Mouse (Mus musculus) hindbrain, embryonic 14.5 days (tissue): ENCODE data around the gene Sept5. TPM values are rescaled to one million over a fixed set of nuclear protein-coding genes. Genes with fewer than 3 reads are reported as not detected.
A peak's percentile ranks its signal among the peaks of the same experiment; 100 is the strongest.

Experiments used
- ATAC-seq: fragments of 200-750 bp; cut with Nextera tagmentation; 2 replicates; pipeline ENCODE4 v1.8.0; 2017; ENCODE audit warnings: moderate number of reproducible peaks, mild to moderate bottlenecking, moderate TSS enrichment, moderate library complexity; ENCODE audit not compliant: low FRiP score
- DNase-seq: peaks from one replicate; pipeline ENCODE4 v3.0.0-alpha.2; 2015; ENCODE audit warnings: low spot score
- H3K27ac ChIP-seq: fragments of 300-500 bp; sonication (generic); 2 replicates; pipeline ENCODE4 v1.5.1; 2014; ENCODE audit warnings: mild to moderate bottlenecking, moderate library complexity
- H3K27me3 ChIP-seq: fragments of 300-500 bp; sonication (generic); 2 replicates; pipeline ENCODE4 v1.6.1; 2014; ENCODE audit warnings: mild to moderate bottlenecking, low read length, mixed read lengths; ENCODE audit not compliant: control insufficient read depth, insufficient read depth
- H3K36me3 ChIP-seq: fragments of 300-500 bp; sonication (generic); replicated peaks from 2 replicates; pipeline ENCODE4 v1.6.1; 2014; ENCODE audit not compliant: control insufficient read depth, insufficient read depth
- H3K4me1 ChIP-seq: fragments of 300-500 bp; sonication (generic); replicated peaks from 2 replicates; pipeline ENCODE4 v1.6.1; 2014; ENCODE audit warnings: antibody characterized with exemption, low read length, mixed read lengths; ENCODE audit not compliant: control insufficient read depth, insufficient read depth
- H3K4me2 ChIP-seq: fragments of 300-500 bp; sonication (generic); replicated peaks from 2 replicates; pipeline ENCODE4 v1.6.1; 2014; ENCODE audit warnings: mild to moderate bottlenecking, moderate library complexity
- H3K4me3 ChIP-seq: fragments of 300-500 bp; sonication (generic); replicated peaks from 2 replicates; pipeline ENCODE4 v1.5.1; 2014; ENCODE audit warnings: mild to moderate bottlenecking, low read length
- H3K9ac ChIP-seq: fragments of 300-500 bp; sonication (generic); 2 replicates; pipeline ENCODE4 v1.6.1; 2014
- H3K9me3 ChIP-seq: fragments of 300-500 bp; sonication (generic); 2 replicates; pipeline ENCODE4 v1.6.1; 2016; ENCODE audit warnings: low read length; ENCODE audit not compliant: control insufficient read depth
- WGBS: fragments of 180-500 bp; shearing (Covaris S2); extraction: QIAGEN DNeasy Blood & Tissue Kit; methylation state at CpG from one replicate; pipeline ENCODE4 v1.1.7; 2014; 5-methylcytosine and 5-hydroxymethylcytosine counted together
- polyA plus RNA-seq: library from polyadenylated mRNA; unstranded; fragments of >200 nt; fragmentation: Nextera tagmentation; extraction: Ambion mirVana; gene quantifications from 2 replicates; pipeline ENCODE4 v1.2.1, GENCODE M21; 2014

Gene Sept5
- polyA plus RNA-seq, 1 experiment from 2014 or later, result 192 TPM

DNA sequence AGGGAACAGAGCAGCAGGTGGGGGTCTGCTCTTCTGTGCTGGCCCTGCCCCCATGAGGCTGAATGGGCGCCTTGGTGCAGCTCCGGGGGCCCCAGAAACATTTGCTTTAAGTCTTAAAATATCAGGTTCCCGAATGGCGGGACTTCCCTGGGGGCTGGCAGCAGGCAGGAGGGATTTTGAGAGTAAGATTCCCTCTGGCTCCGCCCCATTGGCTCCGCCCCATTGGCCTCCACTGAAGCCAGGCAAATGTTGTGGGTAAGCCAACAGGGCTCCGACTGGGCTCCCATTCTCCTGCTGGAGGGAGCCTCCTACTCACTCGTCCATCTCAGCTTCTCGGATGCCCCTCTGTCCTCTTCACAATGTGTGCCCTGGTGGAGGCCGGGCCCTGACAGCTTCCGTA lies 21.5 kb downstream of the Sept5 start:
- H3K27me3 ChIP-seq, result peaks cover 7% of the 10 kb centered on the region; the same call in 1 of the 2 replicates
- H3K4me2 ChIP-seq, result no peak overlapping the region
- H3K9me3 ChIP-seq, result no peaks in the 10 kb centered on the region
- H3K4me1 ChIP-seq, result no peaks in the 10 kb centered on the region
- ATAC-seq (no peak), DNase-seq (no peak)
- no peak overlapping the region for H3K4me3 ChIP-seq
- H3K36me3 ChIP-seq, result no peaks in the 10 kb centered on the region
- no peak overlapping the region for H3K9ac ChIP-seq
- 2% methylated on average over 11 of the region's 11 CpGs for WGBS
- no peak overlapping the region for H3K27ac ChIP-seq

DNA sequence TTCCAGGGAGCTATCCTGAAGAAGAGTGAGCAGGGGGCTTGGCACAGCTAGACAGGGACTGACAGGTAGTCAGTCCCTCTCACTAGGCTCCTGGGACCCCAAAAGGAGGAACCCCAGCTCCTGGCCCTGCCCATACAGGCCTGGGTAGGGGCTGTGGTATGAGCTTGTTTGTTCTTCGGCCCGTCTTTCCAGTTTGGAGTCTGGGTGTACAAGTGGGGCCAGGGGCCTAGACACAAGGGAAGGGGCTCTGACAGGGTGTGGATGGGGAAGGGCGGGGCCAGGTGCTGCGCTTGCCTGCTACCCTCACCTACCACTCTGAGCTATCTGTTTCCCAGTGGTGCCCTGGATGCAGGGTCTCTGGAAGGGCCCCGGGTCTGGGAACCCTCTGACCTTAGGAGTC lies 24.0 kb downstream of the Sept5 start:
- H3K4me3 ChIP-seq, result no peak overlapping the region
- H3K4me2 ChIP-seq, result no peak overlapping the region
- WGBS, result 80% methylated on average over 5 of the region's 5 CpGs
- no peaks in the 10 kb centered on the region for H3K9me3 ChIP-seq
- H3K27me3 ChIP-seq, result peaks cover 7% of the 10 kb centered on the region; the same call in 1 of the 2 replicates
- H3K36me3 ChIP-seq, result no peaks in the 10 kb centered on the region
- H3K4me1 ChIP-seq, result no peaks in the 10 kb centered on the region
- ATAC-seq, result no peak
- H3K27ac ChIP-seq, result no peak overlapping the region
- DNase-seq, result no peak
- H3K9ac ChIP-seq, result no peak overlapping the region

DNA sequence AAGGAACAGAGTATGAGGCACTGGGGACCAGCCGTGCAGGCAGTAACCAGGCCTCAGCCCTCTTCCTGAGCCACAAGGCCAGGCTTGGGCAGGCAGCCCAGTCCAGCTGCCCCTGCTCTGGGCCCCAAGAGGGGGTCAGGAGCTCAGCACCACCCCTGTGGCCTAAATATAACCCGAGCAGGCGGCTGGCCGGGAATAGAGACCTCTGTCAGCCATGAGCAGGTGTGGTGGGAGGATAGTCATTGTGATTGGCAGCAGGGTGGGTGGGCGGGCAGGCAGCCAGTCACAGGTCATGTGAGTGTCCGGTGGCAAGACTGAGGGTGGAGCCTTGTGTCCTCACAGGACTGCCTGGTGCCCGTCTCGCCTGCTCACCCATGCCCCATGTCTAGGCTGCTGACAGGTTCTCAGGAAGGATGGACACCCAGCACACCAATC lies 25.5 kb downstream of the Sept5 start:
- H3K27ac ChIP-seq, result no peak overlapping the region
- DNase-seq, result no peak
- no peak overlapping the region for H3K9ac ChIP-seq
- H3K4me3 ChIP-seq, result no peak overlapping the region
- no peaks in the 10 kb centered on the region for H3K4me1 ChIP-seq
- H3K9me3 ChIP-seq, result no peaks in the 10 kb centered on the region
- no peaks in the 10 kb centered on the region for H3K36me3 ChIP-seq
- no peak overlapping the region for H3K4me2 ChIP-seq
- no peak for ATAC-seq
- H3K27me3 ChIP-seq, result no peaks in the 10 kb centered on the region
- 63% methylated on average over 8 of the region's 8 CpGs for WGBS

DNA sequence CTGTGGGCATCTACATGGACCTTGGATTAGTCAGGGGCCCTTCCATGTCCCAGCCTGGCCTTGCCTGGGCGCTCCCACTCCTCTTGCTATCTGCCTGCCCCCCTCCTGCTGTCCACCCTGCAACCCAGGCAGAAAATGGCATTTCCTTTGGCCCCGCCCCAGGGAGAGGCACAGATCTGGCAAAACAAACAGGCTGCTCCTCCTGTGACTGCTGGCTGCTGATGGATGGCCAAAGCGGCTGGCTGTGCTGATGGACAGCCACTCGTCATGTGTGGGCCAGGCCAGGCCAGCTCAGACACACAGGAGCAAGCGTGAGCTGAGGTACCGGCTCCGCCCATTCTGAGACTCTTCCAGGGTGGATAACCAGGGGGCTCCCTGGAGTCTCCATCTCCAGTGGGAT lies 28.3 kb downstream of the Sept5 start:
- DNase-seq, result no peak
- no peaks in the 10 kb centered on the region for H3K9me3 ChIP-seq
- H3K4me1 ChIP-seq, result no peaks in the 10 kb centered on the region
- no peak overlapping the region for H3K4me3 ChIP-seq
- WGBS, result 67% methylated on average over 7 of the region's 7 CpGs
- H3K9ac ChIP-seq, result no peak overlapping the region
- H3K4me2 ChIP-seq, result no peak overlapping the region
- H3K27me3 ChIP-seq, result no peaks in the 10 kb centered on the region
- no peak overlapping the region for H3K27ac ChIP-seq
- ATAC-seq, result no peak
- H3K36me3 ChIP-seq, result no peaks in the 10 kb centered on the region

DNA sequence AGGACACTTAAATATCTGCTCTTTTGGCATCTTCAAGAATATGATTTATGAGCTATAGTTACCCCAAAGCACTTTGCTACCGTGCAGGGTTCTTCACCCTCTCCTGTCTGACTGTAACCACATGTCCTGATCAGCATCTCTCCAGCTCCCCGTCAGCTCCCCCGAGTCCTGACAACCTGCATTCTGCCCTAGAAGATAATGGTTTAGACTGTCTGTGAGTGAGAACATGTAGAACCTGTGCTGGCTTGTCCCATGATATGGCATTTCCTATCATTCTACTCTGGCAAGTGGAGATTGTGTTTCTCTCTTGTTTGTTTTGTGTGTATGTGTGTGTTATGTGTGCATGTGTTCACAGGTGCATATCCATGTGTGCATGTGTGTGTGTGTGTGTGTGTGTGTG lies 31.7 kb downstream of the Sept5 start:
- Histone ChIP-seq H3K4me2 (no peak overlapping the region), H3K9ac (no peak overlapping the region), H3K27me3 (peaks cover 6% of the 10 kb centered on the region), H3K36me3 (no peaks in the 10 kb centered on the region), H3K9me3 (no peaks in the 10 kb centered on the region), H3K4me3 (no peak overlapping the region), H3K4me1 (no peaks in the 10 kb centered on the region), H3K27ac (no peak overlapping the region)
- 84% methylated on average over 3 of the region's 3 CpGs for WGBS
- no peak for DNase-seq
- ATAC-seq, result no peak

DNA sequence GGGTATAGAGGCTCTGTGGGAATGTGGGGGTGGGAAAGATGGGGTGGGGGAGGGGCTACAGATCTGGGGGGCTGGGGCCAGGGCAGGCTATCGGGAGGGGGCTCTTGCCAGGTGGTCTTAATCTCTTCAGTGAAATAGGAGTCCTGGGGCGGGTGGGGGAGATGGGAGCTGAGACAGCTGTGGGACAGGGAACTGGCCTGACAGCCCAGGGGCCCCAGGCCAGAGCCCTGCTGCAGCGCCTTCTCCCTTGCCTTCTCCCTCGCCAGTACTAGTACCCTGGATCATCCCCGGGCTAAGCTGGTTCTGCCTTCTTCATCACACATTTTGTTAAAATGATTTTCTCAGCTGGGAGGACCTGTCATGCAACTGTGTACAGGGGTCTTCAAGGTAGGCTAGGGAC lies 33.5 kb downstream of the Sept5 start:
- H3K27me3 ChIP-seq, result peaks cover 20% of the 10 kb centered on the region
- 0 out of 2 replicates have a peak, but pooled peaks have one; percentile 38 for ATAC-seq
- H3K9ac ChIP-seq, result no peak overlapping the region

DNA sequence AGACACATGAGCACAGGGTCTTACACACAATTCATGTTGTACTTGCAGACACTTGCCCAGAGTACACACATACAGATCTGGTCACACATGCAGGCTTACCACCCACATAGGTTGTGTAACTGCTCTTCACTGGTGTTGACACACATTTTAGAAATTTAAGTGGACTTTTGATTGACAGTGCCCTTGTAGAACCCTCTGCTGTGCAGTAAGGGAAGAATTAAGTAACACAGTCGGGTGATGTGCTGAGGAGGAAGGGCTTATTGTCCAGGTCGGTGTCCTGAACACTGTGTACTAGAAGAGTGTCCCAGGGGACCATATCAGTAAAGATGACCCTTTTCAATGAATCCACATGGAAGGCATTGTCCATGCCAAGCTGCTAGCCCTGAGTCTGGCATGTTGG lies 35.8 kb downstream of the Sept5 start:
- Histone ChIP-seq H3K4me3 (no peak overlapping the region), H3K9me3 (no peaks in the 10 kb centered on the region), H3K4me2 (no peak overlapping the region), H3K27ac (no peak overlapping the region), H3K27me3 (peaks cover 44% of the 10 kb centered on the region), H3K36me3 (no peaks in the 10 kb centered on the region), H3K4me1 (peaks cover 9% of the 10 kb centered on the region), H3K9ac (no peak overlapping the region)
- ATAC-seq (no peak), DNase-seq (no peak)
- WGBS, result 72% methylated on average over 2 of the region's 2 CpGs

More for the DNA sequence above, 33.5 kb downstream of the Sept5 start:
- WGBS, result 68% methylated on average over 5 of the region's 5 CpGs
- no peak for DNase-seq
- Histone ChIP-seq H3K27ac (no peak overlapping the region), H3K4me1 (peaks cover 4% of the 10 kb centered on the region; the same call in 1 of the 2 replicates), H3K4me3 (no peak overlapping the region), H3K4me2 (no peak overlapping the region), H3K36me3 (no peaks in the 10 kb centered on the region), H3K9me3 (no peaks in the 10 kb centered on the region)

DNA sequence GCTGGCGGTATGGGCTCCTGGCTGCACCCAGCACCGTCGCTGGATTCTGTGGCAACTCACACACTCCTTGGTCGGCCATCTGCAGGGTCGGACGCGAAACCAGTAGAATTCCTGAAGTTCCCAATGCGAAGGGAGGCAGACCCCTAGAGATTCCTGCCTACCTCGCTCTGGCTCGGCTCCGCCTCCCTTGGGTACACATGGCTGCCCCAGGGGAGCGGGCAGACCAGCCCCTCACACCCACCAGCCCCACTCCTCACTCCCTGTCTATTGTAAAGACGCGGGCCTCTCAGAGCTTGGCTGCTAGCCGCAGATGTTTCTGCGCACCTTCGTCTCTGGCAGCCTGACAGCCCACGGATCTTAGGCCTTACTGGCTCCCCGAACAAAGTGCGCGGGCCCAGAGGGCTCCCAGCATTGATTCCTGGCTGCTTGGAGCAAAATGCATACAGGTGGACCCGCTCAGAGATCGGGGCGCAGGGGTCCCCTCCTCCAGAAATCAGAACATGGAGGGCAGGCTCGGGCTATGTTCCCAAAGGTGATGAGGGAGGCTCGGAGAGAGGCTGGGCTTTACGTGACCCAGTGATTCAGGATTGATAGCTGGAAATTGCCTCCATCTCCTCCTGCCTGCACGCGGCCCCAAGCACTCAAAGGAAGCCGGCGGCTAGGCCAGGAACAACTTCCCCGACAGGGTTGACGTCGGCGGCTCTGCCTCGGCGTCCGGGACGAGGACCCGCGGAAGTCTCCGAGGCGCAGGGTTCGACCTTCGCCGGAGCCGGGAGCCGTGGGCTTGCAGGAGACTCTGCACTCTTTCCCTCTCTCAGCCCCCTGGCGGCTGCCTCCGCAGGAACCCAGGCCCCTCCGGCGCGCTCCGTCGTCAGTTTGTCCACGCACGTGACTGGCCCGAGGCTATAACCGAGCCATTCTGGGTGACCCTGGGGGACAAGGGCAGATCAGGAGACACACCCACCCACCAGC lies 38.4 kb downstream of the Sept5 start:
- H3K4me1 ChIP-seq, result peaks cover 14% of the 10 kb centered on the region
- no peak for DNase-seq
- H3K27ac ChIP-seq, result no peak overlapping the region
- WGBS, result under 1% methylated on average over 59 of the region's 59 CpGs
- H3K9ac ChIP-seq, result no peak overlapping the region
- no peak for ATAC-seq
- no peaks in the 10 kb centered on the region for H3K9me3 ChIP-seq
- peak overlapping the region; percentile 35 for H3K4me2 ChIP-seq
- peaks cover 63% of the 10 kb centered on the region for H3K27me3 ChIP-seq
- no peaks in the 10 kb centered on the region for H3K36me3 ChIP-seq
- H3K4me3 ChIP-seq, result peak overlapping the region; percentile 17; the same call in 1 of the 2 replicates

DNA sequence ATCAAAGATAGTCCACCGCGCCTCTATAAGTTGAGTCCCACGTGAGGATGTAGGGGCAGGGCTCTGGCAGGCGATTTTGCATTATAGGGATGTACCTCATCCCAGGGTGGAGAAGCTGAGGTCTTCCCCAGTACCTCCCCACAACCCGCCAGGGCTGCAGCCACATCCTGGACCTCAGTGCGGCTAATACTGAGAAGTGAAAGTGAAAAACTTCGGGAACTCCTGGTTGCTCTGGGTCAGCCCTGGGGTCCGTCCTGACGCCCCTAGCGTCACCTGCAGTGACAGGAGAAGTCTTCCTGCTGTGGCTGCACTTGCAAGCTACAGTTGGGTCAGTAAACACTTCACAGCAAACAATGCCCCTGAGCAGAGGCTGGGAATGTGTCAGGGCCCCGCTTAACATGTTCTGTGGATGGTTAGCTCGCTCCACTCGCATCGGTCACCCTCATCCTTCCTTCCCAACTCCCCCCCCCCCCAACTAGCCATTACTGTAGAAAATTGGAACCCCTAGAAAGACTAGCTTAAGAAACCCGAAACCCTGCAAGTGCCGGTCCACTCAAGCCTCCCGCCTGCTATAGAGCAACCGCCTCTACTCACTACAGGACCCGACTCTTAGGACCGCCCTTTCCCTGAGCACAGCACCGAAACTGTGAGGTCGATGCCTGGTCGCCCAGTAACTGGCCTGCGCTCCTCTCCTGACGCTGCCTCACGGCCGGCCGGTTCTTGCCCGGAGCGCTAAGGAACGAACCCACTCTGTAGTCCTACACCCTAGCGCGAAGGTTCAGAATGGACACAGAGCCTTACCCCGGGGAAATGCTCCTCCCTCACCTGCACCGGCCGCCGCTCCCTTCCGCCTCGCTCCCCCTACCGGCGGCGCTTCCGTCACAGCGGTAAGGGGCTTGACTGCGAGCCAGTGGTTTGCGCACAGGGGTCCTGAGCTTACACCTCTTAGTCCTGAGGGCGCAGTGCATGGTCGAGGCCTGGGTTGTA lies 39.7 kb downstream of the Sept5 start, which contains the start of gene Tbx1:
Gene Tbx1 (minus strand): TSS at position 868 of the 987 bp plus-strand sequence.
- no peaks in the 10 kb centered on the region for H3K36me3 ChIP-seq
- no peak for ATAC-seq
- H3K9me3 ChIP-seq, result no peaks in the 10 kb centered on the region
- H3K4me3 ChIP-seq, result peak within 1 kb of the TSS; percentile 17
- peaks cover 16% of the 10 kb centered on the region for H3K4me1 ChIP-seq
- 2% methylated on average over 48 of the region's 48 CpGs for WGBS
- no peak within 1 kb of the TSS for H3K9ac ChIP-seq
- no peak for DNase-seq
- no peak within 1 kb of the TSS for H3K27ac ChIP-seq
- H3K4me2 ChIP-seq, result peak within 1 kb of the TSS; percentile 35
- peaks cover 75% of the 10 kb centered on the region for H3K27me3 ChIP-seq
